Mouse (Mus musculus) gonadal fat pad, adult 2 months (tissue): ENCODE data around the gene Trpm3. TPM values are rescaled to one million over a fixed set of nuclear protein-coding genes. Genes with fewer than 3 reads are reported as not detected.

Source experiments
- DNase-seq: peaks from one replicate; pipeline ENCODE4 v3.0.0-alpha.2; 2012; ENCODE audit warnings: low read depth
- polyA plus RNA-seq: library from polyadenylated mRNA; depleted of rRNA; stranded (reverse); fragments of >200 nt; gene quantifications from 2 replicates; pipeline ENCODE4 v1.2.3, GENCODE M21; 2012

Gene Trpm3
- polyA plus RNA-seq, 1 experiment = 16.0 TPM

DNA sequence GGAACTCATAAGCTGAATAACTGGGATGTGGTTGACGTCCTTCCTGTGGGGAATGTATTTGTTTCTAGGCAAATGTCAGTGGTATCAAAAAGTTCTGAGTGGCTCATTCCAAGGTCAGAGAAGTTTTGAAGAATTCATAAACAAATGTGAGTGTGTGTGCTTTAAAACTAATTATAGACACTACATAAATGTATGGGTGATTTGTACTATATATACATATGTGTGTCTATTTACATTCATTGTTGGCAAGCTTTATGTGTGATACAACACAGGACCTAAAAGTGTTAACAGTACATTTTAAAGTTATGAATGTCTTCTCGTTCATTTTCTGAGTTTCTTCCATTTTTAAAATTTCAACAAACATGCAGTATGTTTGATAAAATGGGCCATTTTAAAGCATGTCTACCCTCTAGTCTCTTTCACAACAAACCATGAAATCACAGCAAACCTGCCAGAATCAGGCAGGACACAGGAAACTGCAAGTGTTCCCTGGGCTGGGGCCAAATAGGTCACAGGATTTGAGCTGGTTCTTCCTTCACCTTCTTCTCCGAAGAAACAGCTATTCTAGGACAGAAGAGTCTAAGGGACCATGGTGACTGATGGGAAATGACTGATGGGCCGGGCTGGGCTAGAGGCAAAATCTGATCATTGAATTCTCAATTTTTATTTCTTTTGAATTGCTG, 334.3 kb downstream of the Trpm3 start:
- no peak for DNase-seq

- DNase-seq = no peak
These were observed 339.6 kb downstream of the Trpm3 start for GRCm38 (mm10) chr19:22478295-22478989.

DNA sequence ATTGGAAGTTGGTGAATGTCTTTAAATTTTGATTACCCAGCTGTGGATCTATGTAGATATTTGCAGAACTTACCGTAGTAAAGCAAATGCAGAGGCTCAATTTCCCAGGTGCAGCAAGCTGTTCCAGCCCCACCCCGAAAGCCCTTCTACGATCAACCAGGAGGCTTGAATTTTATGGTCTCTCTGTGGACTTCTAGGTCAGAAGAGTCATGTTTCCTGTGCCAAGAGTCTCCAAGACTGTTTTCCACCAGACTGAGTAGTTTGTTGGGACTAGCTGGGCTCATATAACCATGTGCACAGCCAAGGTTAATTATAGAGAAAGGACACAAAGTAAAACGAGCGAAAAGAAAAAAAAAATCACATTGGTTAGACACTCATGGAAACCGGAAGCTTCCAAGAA, 364.6 kb downstream of the Trpm3 start:
- DNase-seq = no peak

GRCm38 (mm10) chr19:22518508-22518907, 379.7 kb downstream of the Trpm3 start:
- DNase-seq = no peak

DNA sequence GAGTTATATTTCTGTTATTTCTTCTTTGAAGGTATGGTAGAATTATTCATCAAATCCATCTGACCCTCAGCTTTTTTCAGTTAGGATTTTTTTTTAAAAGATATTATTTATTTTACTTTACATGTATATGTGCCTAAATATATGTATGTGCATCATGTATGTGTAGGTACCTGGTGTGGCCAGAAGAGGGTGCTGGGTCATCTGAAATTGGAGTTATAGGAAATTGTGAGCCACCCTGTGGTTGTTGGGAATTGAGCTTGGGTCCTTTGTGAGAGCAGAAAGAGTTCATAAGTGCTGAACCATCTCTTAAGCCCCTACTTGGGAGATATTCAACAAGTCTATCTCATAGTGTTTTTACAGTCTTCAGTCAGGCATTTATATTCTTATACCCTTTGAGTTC, 389.1 kb downstream of the Trpm3 start:
- no peak for DNase-seq

GRCm38 (mm10) chr19:22542990-22543709, 404.3 kb downstream of the Trpm3 start:
- DNase-seq = no peak

- no peak for DNase-seq
These were observed 413.3 kb downstream of the Trpm3 start for GRCm38 (mm10) chr19:22552179-22552578.

DNA sequence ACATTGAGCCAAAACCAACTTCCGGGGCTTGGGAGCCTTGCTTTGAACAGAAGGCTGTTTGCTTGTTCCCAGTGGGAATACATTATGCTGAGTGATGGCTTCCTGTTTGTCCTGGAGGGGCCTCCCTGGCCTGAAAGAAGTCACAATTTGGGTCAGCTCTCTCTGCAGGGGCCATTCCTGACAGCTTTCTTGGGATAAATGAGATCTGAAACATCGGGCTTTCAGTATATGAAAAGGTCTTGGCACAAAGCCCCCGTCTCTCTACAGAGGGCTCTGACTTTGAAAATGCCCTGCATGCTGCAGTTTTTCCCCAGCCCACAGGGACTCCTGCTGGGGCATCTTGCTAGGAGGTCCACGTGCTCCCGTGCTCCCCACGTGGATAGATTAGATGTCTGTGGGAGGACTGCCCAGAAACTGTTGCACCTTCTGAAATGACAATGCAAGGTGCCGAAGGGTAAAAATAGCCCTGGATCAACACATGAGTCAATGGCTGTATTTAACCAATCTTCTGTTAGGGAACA, 415.6 kb downstream of the Trpm3 start:
- no peak for DNase-seq

DNA sequence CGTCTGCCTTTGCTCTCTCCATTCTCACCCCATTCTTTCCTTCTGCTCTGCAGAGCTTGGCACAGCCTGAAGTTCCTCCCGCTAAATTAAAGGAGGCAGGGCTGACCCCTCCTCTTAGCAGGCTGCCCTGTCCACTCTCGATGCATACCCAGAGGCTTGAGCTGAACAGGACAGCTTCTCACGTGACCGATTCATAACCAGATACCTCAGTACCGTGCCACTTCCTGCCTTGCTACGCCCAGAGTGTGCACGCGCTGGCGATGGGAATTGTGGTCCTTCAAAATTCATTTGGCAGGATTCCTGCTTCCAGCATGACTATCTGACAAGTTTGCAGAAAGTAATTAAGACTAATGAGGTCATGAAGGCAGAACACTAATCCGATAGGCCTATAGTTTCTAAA, 433.6 kb downstream of the Trpm3 start:
- DNase-seq = no peak

DNA sequence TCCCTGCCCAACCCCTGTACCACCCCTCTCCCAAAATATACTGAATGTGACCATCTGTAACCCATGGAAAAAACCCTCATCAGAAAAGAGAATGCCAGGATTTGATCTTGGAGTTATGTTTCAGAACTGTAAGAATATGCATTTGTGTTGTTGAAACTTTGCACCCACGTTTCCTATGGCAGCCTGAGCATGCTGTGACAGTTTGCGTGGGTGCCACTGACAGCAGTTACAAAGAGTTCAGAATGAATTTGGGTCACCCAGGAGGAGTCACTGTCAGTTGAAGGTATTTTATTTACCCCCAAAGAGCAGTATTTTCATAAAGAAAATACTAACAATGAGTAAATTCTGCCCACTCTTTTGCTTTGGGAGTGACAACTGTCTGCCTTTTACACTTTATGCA, 434.0 kb downstream of the Trpm3 start:
- DNase-seq = no peak

- DNase-seq = no peak
These were observed 443.4 kb downstream of the Trpm3 start for GRCm38 (mm10) chr19:22582120-22582745.

DNA sequence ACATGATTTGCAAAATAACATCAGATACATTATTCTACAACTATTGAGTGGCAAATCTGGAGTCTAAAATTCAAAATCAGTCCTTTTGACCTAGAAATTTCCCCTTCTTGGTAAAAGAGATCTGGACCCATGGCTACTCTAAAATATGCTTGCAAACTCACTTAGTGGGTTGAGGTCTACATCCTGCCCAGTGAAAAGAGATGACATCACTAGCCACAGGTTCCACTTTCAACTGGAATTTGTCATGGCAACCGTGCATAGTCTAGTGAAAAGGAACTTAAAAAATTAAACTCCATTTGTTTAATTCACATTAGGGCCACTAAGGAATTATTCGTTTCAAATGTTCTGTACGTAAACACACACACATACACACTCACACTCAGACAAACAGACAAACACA, 455.6 kb downstream of the Trpm3 start:
- no peak for DNase-seq

DNA sequence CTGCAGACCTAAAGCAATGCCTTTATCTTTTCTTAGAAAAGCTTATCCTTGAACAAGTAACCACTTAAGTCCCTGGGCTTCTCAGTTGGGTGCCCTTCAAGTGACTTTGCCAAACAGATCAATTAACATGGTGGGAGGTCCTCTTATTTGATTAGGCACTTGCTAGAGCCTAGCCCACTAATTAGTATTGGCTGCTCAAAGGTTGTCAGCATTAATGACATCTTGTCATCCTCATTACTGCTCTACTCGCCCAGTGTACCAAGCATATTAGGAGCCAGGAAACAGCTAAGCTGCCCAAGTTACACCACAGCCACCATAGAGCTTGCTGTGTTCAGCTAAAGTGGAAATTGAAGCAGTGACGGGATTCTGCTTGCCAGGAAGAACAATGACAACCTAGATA, 456.4 kb downstream of the Trpm3 start:
- DNase-seq = no peak

DNA sequence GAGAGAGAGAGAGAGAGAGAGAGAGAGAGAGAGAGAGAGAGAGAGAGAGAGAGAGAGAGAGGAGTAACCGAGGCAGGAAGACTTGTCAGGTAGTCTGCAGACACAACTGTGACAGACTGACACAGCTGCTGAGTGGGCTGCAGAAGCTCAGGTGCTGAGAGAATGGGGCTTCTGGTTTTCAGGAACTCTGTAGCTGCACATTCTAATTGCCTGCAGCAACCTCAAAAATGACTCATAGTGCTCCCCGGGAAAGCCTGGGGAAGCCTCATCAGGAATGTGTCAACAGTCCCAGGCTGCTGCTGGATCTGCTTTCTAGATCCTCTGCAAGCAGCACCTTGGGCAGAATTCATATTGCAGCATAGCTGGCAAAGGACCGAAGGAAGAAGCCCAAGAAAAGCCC, 457.9 kb downstream of the Trpm3 start:
- peak; percentile 4 for DNase-seq

DNA sequence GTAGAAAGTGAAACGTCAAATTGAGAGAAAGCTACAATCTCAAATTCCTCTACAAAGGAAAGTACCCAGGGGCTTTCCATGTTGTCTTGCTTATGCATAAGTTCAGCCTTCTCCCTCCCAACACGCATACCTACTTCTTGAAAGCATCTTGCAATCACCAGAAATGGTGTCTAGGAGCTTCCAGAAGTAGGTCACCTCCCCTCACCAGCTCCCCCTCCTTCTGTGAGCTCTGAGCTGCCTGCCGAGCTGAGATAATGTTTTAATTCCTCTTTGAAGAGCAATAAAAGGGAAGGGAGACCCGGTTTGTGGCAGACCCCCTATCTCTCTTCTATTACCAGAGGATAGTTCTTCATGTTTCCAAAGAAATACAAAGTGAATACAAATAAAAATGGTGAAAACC, 465.5 kb downstream of the Trpm3 start:
- no peak for DNase-seq

- DNase-seq = no peak
These were observed 469.3 kb downstream of the Trpm3 start for GRCm38 (mm10) chr19:22607985-22608684.

DNA sequence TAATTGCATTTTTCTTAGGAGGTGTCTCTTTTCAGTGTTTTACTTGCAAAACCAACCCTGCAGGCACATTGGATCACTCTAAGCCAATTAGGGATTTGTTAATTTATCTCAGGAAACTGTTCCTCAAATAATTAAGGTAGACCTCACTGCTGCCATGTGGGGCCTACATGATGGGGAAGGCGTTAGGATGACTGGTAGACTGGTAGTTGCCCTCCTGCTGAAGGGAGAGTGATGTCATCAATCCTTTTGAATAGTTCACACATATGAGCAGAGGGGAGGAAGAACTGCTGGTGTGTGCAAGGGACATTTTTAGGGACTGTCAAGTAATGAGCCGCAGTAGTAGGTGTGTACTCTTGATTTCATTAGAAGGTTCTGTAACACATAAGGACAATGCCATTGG, 472.8 kb downstream of the Trpm3 start:
- no peak for DNase-seq

- DNase-seq = no peak
These were observed 476.5 kb downstream of the Trpm3 start for GRCm38 (mm10) chr19:22615367-22615766.

GRCm38 (mm10) chr19:22624801-22625513, 486.1 kb downstream of the Trpm3 start:
- no peak for DNase-seq

DNA sequence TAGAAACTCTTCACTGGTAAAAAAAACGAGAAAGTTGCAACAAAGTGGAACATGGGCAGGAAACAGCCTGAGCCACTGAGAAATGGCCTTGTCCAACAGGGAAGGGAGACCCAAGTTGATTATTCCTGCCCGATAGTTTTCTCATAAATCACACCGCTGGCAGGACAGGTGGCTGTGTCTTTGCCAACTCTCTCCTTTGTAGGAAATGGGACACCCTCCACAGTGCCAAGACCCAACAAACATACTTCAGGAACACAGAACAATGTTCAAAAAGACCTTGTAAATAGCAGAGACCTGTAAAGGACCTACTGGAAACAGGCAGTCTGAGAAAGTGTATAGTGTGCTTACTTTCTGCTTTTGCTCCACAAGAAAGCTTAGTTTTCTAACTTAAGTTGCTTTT, 490.0 kb downstream of the Trpm3 start:
- DNase-seq = no peak

- DNase-seq = no peak
These were observed 492.5 kb downstream of the Trpm3 start for GRCm38 (mm10) chr19:22631316-22631715.
